Mouse (Mus musculus) urinary bladder, adult 18-20 months (tissue): ENCODE data around the gene Gprc6a.

ENCODE experiments used
- DNase-seq, 2 experiments: peaks; one replicate each; pipeline ENCODE4 v3.0.0; 2022; ENCODE audit warnings: low spot score in 2 of 2, mixed read lengths in 2 of 2

The Gprc6a gene

DNA sequence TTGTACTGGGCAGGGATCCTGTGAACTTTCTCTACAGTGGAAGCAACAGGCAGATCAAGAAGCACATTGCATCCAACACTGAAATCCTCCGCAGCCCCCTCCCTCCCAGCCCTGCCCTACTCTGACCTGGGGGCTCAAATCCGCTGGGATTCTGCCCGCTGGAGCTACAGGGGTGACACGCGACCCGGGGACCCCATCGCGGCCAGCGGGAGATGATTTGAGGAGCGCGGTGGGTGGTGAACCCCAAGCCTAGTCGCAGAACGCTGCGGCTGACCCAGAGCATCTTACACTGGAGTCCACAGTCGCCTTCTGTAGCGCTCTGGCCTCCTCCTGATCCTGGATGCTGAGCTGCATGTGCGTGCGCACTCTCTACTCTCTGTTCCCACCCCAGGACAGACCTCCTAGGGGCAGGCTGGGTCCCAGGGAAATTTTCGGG, 41.1 kb downstream of the Gprc6a start, which contains the start of gene Fam162b:
Gene Fam162b (minus strand): TSS at position 379 of the 436 bp plus-strand sequence.
- no peak for DNase-seq

DNA sequence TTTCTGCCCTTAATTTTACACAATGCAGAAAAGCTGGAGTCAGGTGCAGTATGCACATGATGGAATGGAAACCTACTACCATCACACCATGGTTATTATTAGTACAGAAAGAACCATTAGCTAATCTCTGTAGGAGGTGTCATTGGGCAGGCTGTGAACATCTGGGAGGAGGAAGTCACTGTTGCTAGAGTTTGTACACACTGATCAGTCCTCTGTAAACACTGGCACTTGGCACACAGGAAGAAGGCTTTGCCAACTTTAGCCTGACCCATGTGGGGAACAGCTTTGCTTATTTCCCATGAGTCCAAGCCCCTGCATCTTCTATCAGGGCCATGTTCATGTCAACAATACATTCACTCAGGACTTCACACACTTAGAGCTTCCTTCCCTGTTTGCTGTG, 46.3 kb downstream of the Gprc6a start:
- DNase-seq: no peak

DNA sequence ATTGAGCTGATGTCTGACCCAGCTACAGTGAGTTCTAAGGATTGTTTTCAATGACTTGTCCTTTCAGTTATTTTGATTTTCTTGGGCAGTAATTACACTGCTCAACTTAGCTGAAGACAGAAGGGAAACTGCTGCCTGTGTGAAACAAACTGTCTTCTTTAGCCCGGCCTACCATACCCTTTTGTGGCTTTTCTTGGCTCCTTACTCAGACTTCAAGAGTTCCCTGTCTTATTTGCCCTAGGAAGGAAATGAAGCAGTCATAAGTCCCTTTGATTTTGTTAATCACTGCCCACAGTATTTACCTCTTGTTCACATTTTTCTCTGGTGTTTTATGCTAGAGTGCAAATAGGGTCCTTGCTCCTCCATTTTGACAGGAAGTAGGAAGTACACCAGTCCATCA, 46.9 kb downstream of the Gprc6a start:
- DNase-seq: no peak

DNA sequence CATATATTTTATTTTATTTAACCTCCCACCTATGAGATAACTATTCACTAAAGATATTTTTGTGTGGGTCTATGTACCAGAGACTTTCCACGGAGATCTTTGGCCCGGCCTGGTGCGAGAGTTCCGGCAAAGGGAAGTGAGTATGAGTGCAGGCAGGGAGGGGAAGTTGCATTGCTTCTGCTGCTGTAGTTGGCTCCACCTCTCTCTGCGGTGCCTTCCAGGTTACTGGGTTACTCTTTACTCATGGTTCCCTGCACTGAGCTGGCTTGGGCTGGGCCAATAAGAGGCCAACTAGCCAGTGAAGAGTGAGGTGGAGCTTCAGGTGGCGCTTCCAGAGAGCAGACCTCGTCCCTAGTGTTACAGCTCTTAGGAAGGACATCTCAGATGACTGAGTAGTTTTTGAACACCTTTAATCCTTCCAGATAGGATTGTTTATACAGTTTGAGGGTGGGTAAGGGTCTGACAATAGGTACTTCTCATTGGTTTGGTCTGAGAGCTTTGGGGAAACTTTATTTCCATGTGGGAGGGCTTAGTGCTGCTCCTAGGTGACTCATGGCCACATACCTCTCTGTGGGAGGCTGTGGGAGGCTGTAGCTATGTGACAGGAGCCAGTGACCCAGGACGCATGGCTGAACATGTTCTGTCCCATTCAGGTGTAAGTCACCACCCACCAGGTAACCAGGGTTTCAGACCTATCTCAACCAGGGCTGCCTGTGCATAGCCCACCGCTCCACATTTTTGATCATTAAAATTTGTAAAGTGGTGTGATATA, 59.9 kb downstream of the Gprc6a start:
- DNase-seq: no peak
